Mouse (Mus musculus): ENCODE data around the gene Panx2.

The Panx2 gene

GRCm38 (mm10) chr15:89075478-89076147, 16.1 kb downstream of the Panx2 start:
- DNase-seq, result peak; percentile 97

- peak; percentile 62 for DNase-seq
Measured at GRCm38 (mm10) chr15:89076156-89076731, 16.7 kb downstream of the Panx2 start.

- DNase-seq, result no peak
Measured at GRCm38 (mm10) chr15:89078208-89078836, 18.8 kb downstream of the Panx2 start.

GRCm38 (mm10) chr15:89083906-89084305, 24.4 kb downstream of the Panx2 start:
- DNase-seq, result no peak

GRCm38 (mm10) chr15:89084826-89085225, 25.3 kb downstream of the Panx2 start:
- DNase-seq, result no peak

- peak; percentile 94 for DNase-seq
Measured at GRCm38 (mm10) chr15:89088607-89089247, 29.2 kb downstream of the Panx2 start, which contains the start of gene Selenoo. Selenoo (plus strand) TSS chr15:89089084.

GRCm38 (mm10) chr15:89089248-89090051, 29.9 kb downstream of the Panx2 start:
- no peak for DNase-seq

GRCm38 (mm10) chr15:89090662-89091061, 31.1 kb downstream of the Panx2 start:
- no peak for DNase-seq

GRCm38 (mm10) chr15:89092181-89092580, 32.6 kb downstream of the Panx2 start:
- DNase-seq, result no peak

- no peak for DNase-seq
Measured at GRCm38 (mm10) chr15:89097450-89097849, 37.9 kb downstream of the Panx2 start.

GRCm38 (mm10) chr15:89098616-89099015, 39.1 kb downstream of the Panx2 start:
- DNase-seq, result no peak

GRCm38 (mm10) chr15:89100823-89101222, 41.3 kb downstream of the Panx2 start:
- DNase-seq, result no peak

- peak; percentile 13 for DNase-seq
Measured at GRCm38 (mm10) chr15:89102646-89103045, 43.1 kb downstream of the Panx2 start.

- DNase-seq, result no peak
Measured at GRCm38 (mm10) chr15:89103921-89104320, 44.4 kb downstream of the Panx2 start.

GRCm38 (mm10) chr15:89104425-89104824, 44.9 kb downstream of the Panx2 start:
- DNase-seq, result no peak

- DNase-seq, result no peak
Measured at GRCm38 (mm10) chr15:89106073-89106472, 46.5 kb downstream of the Panx2 start.

GRCm38 (mm10) chr15:89106976-89107375, 47.4 kb downstream of the Panx2 start:
- no peak for DNase-seq

GRCm38 (mm10) chr15:89110147-89110546, 50.6 kb downstream of the Panx2 start:
- DNase-seq, result no peak

- DNase-seq, result no peak
Measured at GRCm38 (mm10) chr15:89118007-89118406, 58.5 kb downstream of the Panx2 start.

- DNase-seq, result peak; percentile 97
Measured at GRCm38 (mm10) chr15:89122649-89123366, 63.3 kb downstream of the Panx2 start, which contains the start of gene Tubgcp6. Tubgcp6 (minus strand) TSS chr15:89123112.

Data from embryo, embryonic 11 days (tissue).